Mouse (Mus musculus): ENCODE data around the gene Trpc3. TPM values are rescaled to one million over a fixed set of nuclear protein-coding genes. Genes with fewer than 3 reads are reported as not detected.

Gene Trpc3
- polyA plus RNA-seq, 1 experiment from 2014 or later: 0.46 TPM

GRCm38 (mm10) chr3:36642736-36643135 is 47.2 kb downstream of the Trpc3 start:
- no peak overlapping the region for H3K27ac ChIP-seq (ENCODE audit: low read depth)
- no peak overlapping the region for H3K4me3 ChIP-seq (ENCODE audit: low read depth, low read length)
- DNase-seq: no peak
- no peak overlapping the region for H3K4me2 ChIP-seq (ENCODE audit: low read depth, low read length)
- no peak overlapping the region for H3K9ac ChIP-seq (replicated peaks)
- H3K36me3 ChIP-seq (replicated peaks; ENCODE audit: insufficient read depth, low read length): no peaks in the 10 kb centered on the region
- 55% methylated on average over 13 of the region's 13 CpGs for WGBS (ENCODE audit: insufficient replicate concordance)
- ATAC-seq: no peak
- no peaks in the 10 kb centered on the region for H3K4me1 ChIP-seq (ENCODE audit: insufficient read depth)
- H3K27me3 ChIP-seq (ENCODE audit: insufficient read depth, low read length): no peaks in the 10 kb centered on the region
- no peak for TF ChIP-seq EP300 (IDR thresholded peaks at IDR 0.05; ENCODE audit: low read depth)
- no peak for TF ChIP-seq CTCF (IDR thresholded peaks at IDR 0.05; ENCODE audit: low read depth)
- H3K9me3 ChIP-seq (ENCODE audit: low read length): no peaks in the 10 kb centered on the region

- 62% methylated on average over 2 of the region's 2 CpGs for WGBS (ENCODE audit: insufficient replicate concordance)
- Histone ChIP-seq H3K4me3 (ENCODE audit: low read depth, low read length) (no peak overlapping the region), H3K4me1 (ENCODE audit: insufficient read depth) (no peaks in the 10 kb centered on the region), H3K27me3 (ENCODE audit: insufficient read depth, low read length) (no peaks in the 10 kb centered on the region), H3K4me2 (ENCODE audit: low read depth, low read length) (no peak overlapping the region), H3K36me3 (replicated peaks; ENCODE audit: insufficient read depth, low read length) (no peaks in the 10 kb centered on the region), H3K27ac (ENCODE audit: low read depth) (no peak overlapping the region), H3K9me3 (ENCODE audit: low read length) (no peaks in the 10 kb centered on the region), H3K9ac (replicated peaks) (no peak overlapping the region)
- DNase-seq (no peak), ATAC-seq (no peak)
- TF ChIP-seq CTCF (IDR thresholded peaks at IDR 0.05; ENCODE audit: low read depth): peak; percentile 53
- TF ChIP-seq EP300 (IDR thresholded peaks at IDR 0.05; ENCODE audit: low read depth): no peak
Observed at GRCm38 (mm10) chr3:36640787-36641186, 49.2 kb downstream of the Trpc3 start.

- H3K4me3 ChIP-seq (ENCODE audit: low read depth, low read length): no peak overlapping the region
- H3K36me3 ChIP-seq (replicated peaks; ENCODE audit: insufficient read depth, low read length): no peaks in the 10 kb centered on the region
- no peak overlapping the region for H3K4me2 ChIP-seq (ENCODE audit: low read depth, low read length)
- no peaks in the 10 kb centered on the region for H3K9me3 ChIP-seq (ENCODE audit: low read length)
- no peaks in the 10 kb centered on the region for H3K4me1 ChIP-seq (ENCODE audit: insufficient read depth)
- WGBS (ENCODE audit: insufficient replicate concordance): 16% methylated on average over 4 of the region's 4 CpGs
- peak; percentile 75 for TF ChIP-seq CTCF (IDR thresholded peaks at IDR 0.05; ENCODE audit: low read depth)
- no peak for TF ChIP-seq EP300 (IDR thresholded peaks at IDR 0.05; ENCODE audit: low read depth)
- no peaks in the 10 kb centered on the region for H3K27me3 ChIP-seq (ENCODE audit: insufficient read depth, low read length)
- no peak overlapping the region for H3K27ac ChIP-seq (ENCODE audit: low read depth)
- DNase-seq (peak; percentile 42), ATAC-seq (no peak)
- H3K9ac ChIP-seq (replicated peaks): no peak overlapping the region
Observed at GRCm38 (mm10) chr3:36635449-36635848, 54.5 kb downstream of the Trpc3 start.

- no peak overlapping the region for H3K4me3 ChIP-seq (ENCODE audit: low read depth, low read length)
- H3K27me3 ChIP-seq (ENCODE audit: insufficient read depth, low read length): no peaks in the 10 kb centered on the region
- 47% methylated on average over 2 of the region's 2 CpGs for WGBS (ENCODE audit: insufficient replicate concordance)
- TF ChIP-seq EP300 (IDR thresholded peaks at IDR 0.05; ENCODE audit: low read depth) (no peak), CTCF (IDR thresholded peaks at IDR 0.05; ENCODE audit: low read depth) (no peak)
- no peaks in the 10 kb centered on the region for H3K9me3 ChIP-seq (ENCODE audit: low read length)
- ATAC-seq: no peak
- no peaks in the 10 kb centered on the region for H3K36me3 ChIP-seq (replicated peaks; ENCODE audit: insufficient read depth, low read length)
- H3K4me1 ChIP-seq (ENCODE audit: insufficient read depth): no peaks in the 10 kb centered on the region
- no peak overlapping the region for H3K9ac ChIP-seq (replicated peaks)
- no peak overlapping the region for H3K4me2 ChIP-seq (ENCODE audit: low read depth, low read length)
- no peak overlapping the region for H3K27ac ChIP-seq (ENCODE audit: low read depth)
- no peak for DNase-seq
Observed at GRCm38 (mm10) chr3:36626803-36627202, 63.2 kb downstream of the Trpc3 start.

- Histone ChIP-seq H3K9me3 (ENCODE audit: low read length) (no peaks in the 10 kb centered on the region), H3K27ac (ENCODE audit: low read depth) (no peak overlapping the region), H3K4me1 (ENCODE audit: insufficient read depth) (no peaks in the 10 kb centered on the region), H3K4me2 (ENCODE audit: low read depth, low read length) (peak overlapping the region; percentile 20; the same call in 1 of the 2 replicates), H3K4me3 (ENCODE audit: low read depth, low read length) (no peak overlapping the region), H3K27me3 (ENCODE audit: insufficient read depth, low read length) (no peaks in the 10 kb centered on the region), H3K9ac (replicated peaks) (no peak overlapping the region), H3K36me3 (replicated peaks; ENCODE audit: insufficient read depth, low read length) (no peaks in the 10 kb centered on the region)
- ATAC-seq: no peak
- DNase-seq: no peak
- WGBS (ENCODE audit: insufficient replicate concordance): 49% methylated on average over 7 of the region's 7 CpGs
- TF ChIP-seq EP300 (IDR thresholded peaks at IDR 0.05; ENCODE audit: low read depth): no peak
- no peak for TF ChIP-seq CTCF (IDR thresholded peaks at IDR 0.05; ENCODE audit: low read depth)
Observed at GRCm38 (mm10) chr3:36618181-36618580, 71.8 kb downstream of the Trpc3 start.

GRCm38 (mm10) chr3:36613908-36614255 is 76.1 kb downstream of the Trpc3 start:
- no peak overlapping the region for H3K27ac ChIP-seq (ENCODE audit: low read depth)
- H3K36me3 ChIP-seq (replicated peaks; ENCODE audit: insufficient read depth, low read length): no peaks in the 10 kb centered on the region
- no peak overlapping the region for H3K4me3 ChIP-seq (ENCODE audit: low read depth, low read length)
- H3K9ac ChIP-seq (replicated peaks): no peak overlapping the region
- H3K4me2 ChIP-seq (ENCODE audit: low read depth, low read length): no peak overlapping the region
- WGBS (ENCODE audit: insufficient replicate concordance): 66% methylated on average over 5 of the region's 5 CpGs
- ATAC-seq (no peak), DNase-seq (no peak)
- H3K4me1 ChIP-seq (ENCODE audit: insufficient read depth): peaks cover 5% of the 10 kb centered on the region; the same call in 1 of the 2 replicates
- no peaks in the 10 kb centered on the region for H3K9me3 ChIP-seq (ENCODE audit: low read length)
- H3K27me3 ChIP-seq (ENCODE audit: insufficient read depth, low read length): no peaks in the 10 kb centered on the region
- no peak for TF ChIP-seq CTCF (IDR thresholded peaks at IDR 0.05; ENCODE audit: low read depth)
- TF ChIP-seq EP300 (IDR thresholded peaks at IDR 0.05; ENCODE audit: low read depth): no peak

All from liver, postnatal 0 days (tissue).